Mouse (Mus musculus) small intestine, adult 2 months (tissue): Measurements from ENCODE around the gene Naa25.

Experiments
- CTCF ChIP-seq: fragments of 200-500 bp; IDR thresholded peaks from 2 replicates; pipeline ENCODE4 v1.5.1; 2012; ENCODE audit warnings: low read depth, mild to moderate bottlenecking, control low read depth, inconsistent platforms, low read length, moderate library complexity, mixed read lengths; ENCODE audit not compliant: insufficient replicate concordance, insufficient read length; ENCODE audit errors: extremely low read depth
- POLR2A ChIP-seq: fragments of 200-500 bp; IDR thresholded peaks from 2 replicates; pipeline ENCODE4 v1.6.1; 2012; ENCODE audit warnings: low read depth, mild to moderate bottlenecking, control low read depth, inconsistent platforms, low read length, moderate library complexity

- TF ChIP-seq POLR2A (no peak), CTCF (no peak)
Measured at GRCm38 (mm10) chr5:121398146-121398964, 619 bp downstream of the Naa25 start.
